17 mouse cellular contexts compared by ENCODE assay signal in genomic region chr1:125241717-125242116, GRCm38 (mm10).
"Had no signal": no experiment of that assay in that cellular context is flagged by ENCODE, and none has a peak within 500 bp of the region (broad histone marks: within the 10 kb centered on the region; RNA-seq: fewer than 3 reads in every experiment).

No protein-coding gene starts in this region.

- H3K9ac ChIP-seq: intestine, embryonic 15.5 days; kidney, embryonic 15.5 days; limb, embryonic 15.5 days; lung, embryonic 15.5 days; midbrain, embryonic 13.5 days; neural tube, embryonic 15.5 days; stomach, embryonic 15.5 days had no signal

- H3K4me3 ChIP-seq: intestine, embryonic 15.5 days; kidney, embryonic 15.5 days; limb, embryonic 15.5 days; lung, embryonic 15.5 days; midbrain, embryonic 13.5 days; myocyte; neural tube, embryonic 15.5 days; stomach, embryonic 15.5 days had no signal

- ATAC-seq: intestine, embryonic 15.5 days; midbrain, embryonic 13.5 days had no signal

- DNase-seq: kidney, adult 2 months; kidney, postnatal 14 days; layer of hippocampus, adult 9-11 months; layer of hippocampus, postnatal 36 days; lung, postnatal 14 days; right cerebral cortex, adult 18-20 months; thymus, adult 2 months; thymus, postnatal 25 days had no signal

- H3K27ac ChIP-seq: intestine, embryonic 15.5 days; kidney, embryonic 15.5 days; limb, embryonic 15.5 days; lung, embryonic 15.5 days; macrophage; midbrain, embryonic 13.5 days; neural tube, embryonic 15.5 days; stomach, embryonic 15.5 days had no signal

- H3K36me3 ChIP-seq: intestine, embryonic 15.5 days; kidney, embryonic 15.5 days; limb, embryonic 15.5 days; lung, embryonic 15.5 days; midbrain, embryonic 13.5 days; neural tube, embryonic 15.5 days; stomach, embryonic 15.5 days had no signal

- H3K27me3 ChIP-seq: intestine, embryonic 15.5 days; kidney, embryonic 15.5 days; limb, embryonic 15.5 days; lung, embryonic 15.5 days; midbrain, embryonic 13.5 days; neural tube, embryonic 15.5 days; stomach, embryonic 15.5 days had no signal

- H3K4me1 ChIP-seq: intestine, embryonic 15.5 days; kidney, embryonic 15.5 days; limb, embryonic 15.5 days; lung, embryonic 15.5 days; midbrain, embryonic 13.5 days; neural tube, embryonic 15.5 days; stomach, embryonic 15.5 days had no signal

- H3K4me2 ChIP-seq: intestine, embryonic 15.5 days; kidney, embryonic 15.5 days; limb, embryonic 15.5 days; lung, embryonic 15.5 days; midbrain, embryonic 13.5 days; neural tube, embryonic 15.5 days; stomach, embryonic 15.5 days had no signal

- H3K9me3 ChIP-seq: intestine, embryonic 15.5 days; kidney, embryonic 15.5 days; limb, embryonic 15.5 days; lung, embryonic 15.5 days; midbrain, embryonic 13.5 days; neural tube, embryonic 15.5 days; stomach, embryonic 15.5 days had no signal
